Mouse (Mus musculus) activated CD4-positive, CD25-positive, alpha-beta regulatory T cell, adult 4 months (primary cell): ENCODE data around the gene Acot3. TPM values are rescaled to one million over a fixed set of nuclear protein-coding genes. Genes with fewer than 3 reads are reported as not detected.
"Not testable (repeated sequence)": the region's sequence is repeated elsewhere in the genome, so short reads cannot be mapped to it uniquely, and the experiment has no call there.

ENCODE experiments used
- ATAC-seq: one replicate; pipeline ENCODE4 v1.8.0; 2017
- polyA plus RNA-seq, 2 experiments: library from polyadenylated mRNA; unstranded; fragments of 100-300 nt; shearing (Covaris generic); gene quantifications; one replicate each; pipeline ENCODE4 v1.2.1; 2017

The Acot3 gene
- polyA plus RNA-seq, 2 experiments from 2014 or later = not detected

DNA sequence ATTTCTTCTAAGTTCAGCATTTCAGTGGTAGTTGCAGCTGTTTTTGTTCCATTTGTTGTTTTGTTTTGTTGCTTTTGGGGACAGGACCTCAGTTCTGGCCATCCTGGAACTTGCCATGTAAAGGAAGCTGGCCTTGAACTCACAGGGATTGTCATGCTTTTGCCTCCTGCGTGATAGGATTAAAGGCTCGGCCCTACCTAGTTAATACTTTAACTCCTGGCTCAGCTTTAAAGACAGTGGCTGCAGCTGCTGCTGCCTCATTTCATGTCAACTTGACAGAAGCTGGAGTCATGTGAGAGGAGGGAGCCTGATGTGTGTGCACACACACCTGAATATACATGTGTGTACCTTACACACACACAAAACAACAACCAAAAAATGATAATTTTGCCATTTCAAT, 7.9 kb upstream of the Acot3 start:
- ATAC-seq = no peak

DNA sequence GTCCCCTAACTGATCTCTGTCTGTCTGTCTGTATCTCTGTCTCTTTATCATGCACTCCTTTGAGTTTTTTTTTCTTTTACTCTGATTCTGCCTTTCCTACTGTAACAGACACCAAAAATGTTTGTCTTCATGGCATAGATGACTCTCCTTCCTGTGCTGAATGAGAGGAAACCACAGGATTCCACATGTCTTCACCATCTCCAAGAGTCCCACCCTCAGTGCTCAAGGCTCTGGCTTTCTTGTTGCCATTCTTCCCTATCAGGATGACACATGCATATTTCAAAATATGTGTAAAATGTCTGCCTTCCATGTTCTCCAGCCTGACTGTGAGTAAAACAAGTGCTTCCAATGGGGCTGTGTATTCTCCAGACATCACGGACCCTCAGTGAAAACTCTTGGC, 5.0 kb upstream of the Acot3 start:
- ATAC-seq = no peak

DNA sequence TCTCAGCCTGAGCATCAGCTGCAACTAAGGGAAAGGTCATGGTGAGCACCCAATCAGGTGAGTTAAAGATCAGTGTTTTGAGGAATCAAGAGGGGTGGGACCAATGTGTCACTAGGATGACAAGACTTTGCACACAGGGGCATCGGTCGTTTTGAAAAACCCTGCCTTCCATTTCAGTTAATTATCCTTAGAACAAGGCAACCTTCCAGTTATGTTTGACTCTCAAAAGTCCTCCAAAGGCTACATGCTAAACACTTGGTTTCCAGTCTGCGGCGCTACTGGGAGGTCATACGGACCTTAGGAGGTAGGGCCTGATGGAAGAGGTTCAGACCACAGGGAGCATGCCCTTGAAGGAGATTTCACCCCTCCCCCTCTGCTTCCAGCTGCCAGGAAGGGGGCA, 1.2 kb upstream of the Acot3 start:
- ATAC-seq = not testable (repeated sequence)

DNA sequence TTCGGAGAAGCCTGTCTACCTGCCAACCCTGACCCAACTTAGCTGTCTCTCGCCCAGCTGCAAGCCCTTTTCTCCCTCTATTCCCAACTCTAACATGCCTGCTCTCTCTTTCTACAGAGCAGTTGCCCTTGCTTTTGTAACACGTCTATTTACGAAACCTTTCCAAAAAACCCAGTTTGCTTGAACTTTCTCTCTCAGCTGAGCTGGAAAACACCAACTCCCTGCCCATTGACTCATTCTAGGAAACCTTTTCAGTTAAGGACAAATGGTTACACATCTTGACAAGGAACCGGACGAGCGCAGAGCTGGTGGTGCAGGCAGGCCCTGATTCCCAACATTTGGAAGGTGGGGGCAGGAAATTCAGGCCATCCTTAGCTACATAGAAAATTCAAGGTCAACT, 665 bp downstream of the Acot3 start:
- ATAC-seq = no peak

DNA sequence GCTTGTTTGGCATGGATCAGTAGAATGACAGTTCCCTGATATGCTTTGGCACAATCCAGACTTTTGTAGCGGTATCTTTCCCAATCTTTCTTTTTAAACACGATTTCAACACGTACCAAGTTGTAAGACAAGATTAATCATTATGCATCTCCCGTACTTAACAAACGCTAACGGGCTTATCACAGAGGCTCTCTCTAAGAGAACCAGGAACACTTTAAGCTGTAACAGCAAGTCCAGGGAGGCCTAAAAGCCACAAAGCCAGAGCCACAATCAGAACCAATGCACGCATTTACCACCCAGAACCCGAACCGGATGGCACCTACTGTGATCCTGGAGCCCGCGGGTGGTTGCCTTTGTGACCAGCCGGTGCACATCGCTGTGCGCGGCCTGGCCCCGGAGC, 1.2 kb downstream of the Acot3 start:
- no peak for ATAC-seq

DNA sequence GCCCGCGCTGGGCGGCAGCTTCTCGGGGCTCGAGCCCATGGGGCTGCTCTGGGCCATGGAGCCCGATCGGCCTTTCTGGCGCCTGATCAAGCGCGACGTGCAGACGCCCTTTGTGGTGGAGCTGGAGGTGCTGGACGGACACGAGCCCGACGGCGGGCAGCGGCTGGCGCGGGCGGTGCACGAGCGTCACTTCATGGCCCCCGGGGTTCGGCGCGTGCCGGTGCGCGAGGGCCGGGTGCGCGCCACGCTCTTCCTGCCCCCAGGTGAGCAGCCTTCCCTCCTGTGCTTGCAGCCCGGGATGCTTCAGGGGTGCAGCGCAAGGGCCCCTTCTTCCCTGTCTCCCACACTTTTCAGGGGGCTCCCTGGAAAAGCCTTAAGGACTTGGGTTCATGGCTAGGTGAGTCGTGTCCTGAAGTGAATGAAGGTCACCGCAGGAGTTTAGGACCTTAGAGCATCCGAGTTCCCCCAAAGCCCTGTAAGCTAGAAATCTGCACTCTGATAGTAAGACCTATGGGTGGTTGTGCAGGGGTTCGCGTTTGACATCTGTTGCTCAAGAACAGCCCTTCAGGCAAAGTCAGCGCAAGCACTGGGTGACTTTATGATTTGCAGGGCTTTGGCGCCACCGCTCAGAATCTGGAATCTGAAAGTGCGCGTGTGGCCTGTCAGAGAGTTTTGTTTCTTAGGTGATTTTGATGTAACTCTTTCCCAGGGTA, 1.9 kb downstream of the Acot3 start:
- ATAC-seq = no peak

DNA sequence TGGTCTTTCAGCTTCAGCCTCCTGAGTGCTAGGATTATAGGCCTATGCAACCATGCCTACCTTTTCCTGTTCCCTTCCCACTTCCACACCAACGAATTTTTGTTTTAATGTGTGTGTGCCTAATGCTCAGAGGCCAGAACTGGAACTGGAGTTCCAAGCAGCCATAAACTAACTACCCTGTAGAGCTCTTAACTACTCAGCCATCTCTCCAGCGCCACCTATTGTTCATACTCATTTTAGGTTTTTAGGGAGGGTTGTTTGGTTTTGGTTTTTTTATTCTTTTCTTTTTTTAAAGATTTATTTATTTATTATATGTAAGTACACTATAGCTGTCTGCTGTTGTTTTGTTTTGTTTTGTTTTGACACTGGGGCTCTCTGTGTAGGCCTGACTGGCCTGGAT, 9.0 kb downstream of the Acot3 start:
- no peak for ATAC-seq

DNA sequence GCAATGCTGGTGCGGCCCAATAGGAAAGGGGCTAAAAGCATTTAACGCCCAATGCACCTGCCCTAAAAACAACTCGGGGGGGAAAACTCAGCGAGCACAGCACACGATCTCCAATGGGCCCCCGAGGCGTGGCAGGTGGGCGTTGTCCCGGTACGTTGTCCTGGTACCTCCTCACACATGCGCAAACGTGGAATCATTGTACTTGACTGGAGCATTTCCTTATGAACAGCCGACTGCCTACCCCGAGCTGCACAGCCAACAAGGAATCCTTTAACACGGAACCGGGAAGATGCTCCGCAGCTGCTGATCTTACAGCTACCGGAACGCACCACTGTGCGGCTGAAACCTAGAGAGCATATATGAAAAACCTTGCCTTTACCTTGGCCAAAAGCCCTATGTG, 10.4 kb downstream of the Acot3 start:
- no peak for ATAC-seq

DNA sequence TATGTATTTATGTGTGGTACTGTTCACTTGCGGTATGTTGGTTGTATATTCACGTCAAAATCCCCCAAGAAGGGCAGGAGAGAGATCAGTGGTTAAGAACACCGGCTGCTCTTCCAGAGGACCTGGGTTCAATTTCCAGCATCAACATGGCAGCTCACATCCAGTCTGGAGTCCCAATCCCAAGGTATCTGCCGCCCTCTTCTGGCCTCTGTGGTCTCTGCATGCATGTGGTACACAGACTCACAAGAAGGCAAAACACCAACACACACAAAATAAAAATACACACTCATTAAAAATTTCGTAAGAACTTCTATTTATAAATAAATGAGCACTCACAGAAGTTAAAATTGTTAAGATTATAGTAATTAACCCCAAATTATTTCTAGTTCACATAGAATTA, 11.3 kb downstream of the Acot3 start:
- ATAC-seq = no peak

DNA sequence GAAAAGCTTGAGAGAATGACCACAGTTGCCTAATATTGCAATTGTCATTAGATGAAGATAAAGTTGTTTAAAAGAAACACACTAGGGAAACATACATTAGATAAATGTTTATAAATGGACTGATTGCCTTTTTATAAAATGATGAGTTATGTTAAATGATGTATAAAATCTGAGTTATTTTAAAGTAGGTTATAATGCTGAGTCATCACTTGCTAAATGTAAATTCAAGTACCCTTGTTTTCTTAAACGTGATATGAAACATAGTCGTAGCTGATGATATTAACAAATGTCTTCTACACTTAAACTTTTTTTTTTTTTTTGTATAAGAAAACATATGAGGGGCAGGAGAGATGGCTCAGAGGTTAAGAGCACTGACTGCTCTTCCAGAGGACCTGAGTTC, 11.9 kb downstream of the Acot3 start:
- ATAC-seq = no peak

DNA sequence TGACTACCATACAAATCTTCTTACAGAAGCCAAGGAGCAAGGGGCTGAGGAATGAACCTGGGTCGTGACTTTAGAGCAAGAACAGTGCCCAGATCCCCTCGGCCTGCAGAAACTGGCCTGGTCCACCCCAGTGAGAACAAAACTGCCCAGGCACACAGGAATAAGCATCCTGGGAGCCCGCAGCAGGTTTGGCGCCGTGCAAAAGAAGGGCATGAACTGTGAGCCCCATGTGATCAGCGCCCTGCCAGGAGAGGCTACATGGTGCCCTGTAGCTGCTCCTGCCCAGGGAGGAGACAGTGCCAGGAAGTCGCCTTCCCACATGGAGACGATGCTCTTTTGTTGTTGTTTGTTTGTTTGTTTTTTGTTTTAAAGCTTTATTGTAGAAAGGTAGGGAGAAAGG, 12.7 kb downstream of the Acot3 start:
- ATAC-seq = no peak

DNA sequence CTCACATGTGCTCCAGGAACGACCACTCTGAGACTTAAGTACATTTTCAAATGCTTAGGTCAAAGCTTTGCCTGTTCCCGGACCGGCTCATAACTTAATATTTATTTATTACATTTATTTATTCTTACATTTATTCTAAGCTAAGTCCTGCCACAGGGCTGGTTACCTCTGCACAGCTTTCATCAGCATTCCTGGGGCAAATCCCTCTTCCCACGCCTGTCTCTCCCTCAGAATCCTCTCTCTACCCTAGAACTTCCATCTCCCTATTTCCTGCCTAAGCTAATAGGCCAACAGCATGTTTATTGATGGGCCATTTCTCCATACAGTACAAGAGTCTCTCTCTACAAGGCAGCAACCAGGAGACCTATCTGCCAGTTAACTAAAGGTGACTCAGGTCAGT, 15.8 kb downstream of the Acot3 start:
- no peak for ATAC-seq

DNA sequence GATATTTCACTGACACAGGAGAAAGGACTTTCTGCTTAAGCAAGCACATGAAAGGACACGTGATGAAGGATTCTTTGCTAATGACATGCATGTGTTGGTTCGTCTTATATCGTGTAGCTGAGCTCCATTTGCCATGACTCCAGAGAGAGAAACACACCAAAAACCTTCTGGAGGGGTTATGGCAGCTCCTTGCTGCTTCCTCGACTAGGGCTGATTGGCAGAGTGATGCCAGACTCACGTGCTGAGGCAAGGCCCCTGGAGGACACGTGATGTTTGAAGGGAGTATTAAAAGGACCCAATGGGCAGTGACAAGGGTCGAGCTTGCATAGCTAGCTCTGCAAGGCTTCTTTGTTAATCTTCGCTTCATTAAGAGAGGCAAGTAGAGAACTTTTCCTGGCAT, 16.4 kb downstream of the Acot3 start:
- no peak for ATAC-seq

DNA sequence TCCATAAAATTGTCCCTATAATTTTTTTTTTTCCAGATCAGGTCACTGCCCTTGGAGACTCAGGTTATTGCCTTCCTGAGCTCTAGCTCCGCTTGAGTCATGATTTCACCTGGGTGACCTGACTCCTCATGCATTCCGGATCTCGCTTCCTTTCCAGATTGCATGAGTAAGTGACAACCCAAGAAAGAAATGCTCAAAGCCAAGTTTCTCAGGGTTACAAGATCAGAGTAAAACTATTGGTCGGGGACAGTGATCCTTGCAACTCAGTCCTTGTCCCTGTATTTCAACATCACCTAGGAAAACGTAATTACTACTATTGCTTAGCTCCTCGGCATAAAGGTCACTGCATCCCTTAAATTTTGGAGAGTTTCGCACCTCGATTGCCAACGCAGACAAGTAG, 17.0 kb downstream of the Acot3 start, which contains the start of gene Acot5:
Acot5 (plus strand) TSS at position 340 of the 400 bp plus-strand sequence.
- no peak for ATAC-seq

DNA sequence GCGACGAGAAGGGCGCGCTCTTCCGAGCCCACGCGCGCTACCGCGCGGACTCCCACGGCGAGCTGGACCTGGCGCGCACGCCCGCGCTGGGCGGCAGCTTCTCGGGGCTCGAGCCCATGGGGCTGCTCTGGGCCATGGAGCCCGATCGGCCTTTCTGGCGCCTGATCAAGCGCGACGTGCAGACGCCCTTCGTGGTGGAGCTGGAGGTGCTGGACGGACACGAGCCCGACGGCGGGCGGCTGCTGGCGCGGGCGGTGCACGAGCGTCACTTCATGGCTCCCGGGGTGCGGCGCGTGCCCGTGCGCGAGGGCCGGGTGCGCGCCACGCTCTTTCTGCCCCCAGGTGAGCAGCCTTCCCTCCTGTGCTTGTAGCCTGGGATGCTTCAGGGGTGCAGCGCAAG, 17.6 kb downstream of the Acot3 start:
- not testable (repeated sequence) for ATAC-seq

DNA sequence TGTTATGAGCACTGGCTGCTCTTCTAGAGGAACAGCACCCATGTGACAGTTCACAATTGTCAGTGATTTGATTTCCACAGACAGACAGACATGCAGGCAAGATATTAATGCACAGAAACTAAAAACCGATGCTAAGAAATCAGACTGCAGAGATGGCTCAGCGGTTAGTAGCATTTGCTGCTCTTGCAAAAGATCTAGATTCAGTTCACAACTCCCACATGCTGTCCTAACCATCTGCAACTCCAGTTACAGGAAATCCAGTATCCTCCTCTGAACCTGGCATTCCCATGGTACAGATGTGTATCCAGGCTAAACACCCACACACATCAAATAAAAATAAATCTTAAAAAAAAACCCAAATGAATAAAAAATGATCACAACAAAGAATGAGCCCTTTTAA, 19.8 kb downstream of the Acot3 start:
- ATAC-seq = no peak

DNA sequence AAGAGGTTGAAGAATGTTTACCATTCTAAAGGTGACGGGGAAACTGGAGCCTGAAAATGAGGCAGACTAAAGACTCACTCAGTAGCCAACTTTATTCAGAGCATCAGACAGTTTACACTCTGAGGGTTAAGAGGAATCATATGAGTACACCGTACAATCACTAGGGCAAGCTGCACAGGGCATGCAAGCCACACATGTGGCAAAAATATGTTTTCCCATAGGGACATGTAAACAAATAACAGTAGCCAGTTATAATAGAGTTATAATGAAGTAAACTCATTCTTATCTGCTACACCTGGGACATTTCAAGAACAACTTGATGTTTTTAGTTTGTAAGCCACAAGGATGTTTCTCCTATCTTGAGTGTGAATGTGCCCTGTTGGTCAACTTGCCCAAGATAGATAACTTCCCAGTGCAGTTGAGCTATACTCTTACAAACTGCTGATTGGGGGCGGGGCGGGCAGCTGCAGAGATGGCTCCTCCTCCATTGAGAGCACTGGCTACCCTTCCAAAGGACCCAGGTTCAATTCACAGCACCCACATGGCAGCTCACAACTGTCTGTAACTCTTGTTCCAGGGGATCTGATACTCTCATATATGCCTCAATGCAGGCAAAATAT, 25.5 kb downstream of the Acot3 start:
- no peak for ATAC-seq

DNA sequence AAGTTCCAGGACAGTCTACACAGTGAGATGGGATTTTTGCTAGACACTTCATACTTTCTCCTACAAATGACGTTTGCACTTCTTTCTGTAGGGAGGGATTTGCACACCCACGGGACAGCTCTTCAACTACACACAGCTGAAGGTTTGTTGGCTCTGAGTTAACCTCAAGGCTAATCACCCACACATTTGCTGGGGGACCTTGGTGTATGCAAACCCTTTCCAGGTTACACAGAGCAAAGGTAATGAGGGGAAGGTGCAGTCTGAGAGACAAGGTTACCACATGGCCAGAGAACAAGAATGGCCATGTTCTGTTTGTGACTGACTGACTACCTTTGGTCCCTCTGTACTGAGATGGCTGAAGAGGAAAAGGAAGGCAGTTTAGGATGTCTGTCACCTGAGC, 31.9 kb downstream of the Acot3 start:
- ATAC-seq = no peak

DNA sequence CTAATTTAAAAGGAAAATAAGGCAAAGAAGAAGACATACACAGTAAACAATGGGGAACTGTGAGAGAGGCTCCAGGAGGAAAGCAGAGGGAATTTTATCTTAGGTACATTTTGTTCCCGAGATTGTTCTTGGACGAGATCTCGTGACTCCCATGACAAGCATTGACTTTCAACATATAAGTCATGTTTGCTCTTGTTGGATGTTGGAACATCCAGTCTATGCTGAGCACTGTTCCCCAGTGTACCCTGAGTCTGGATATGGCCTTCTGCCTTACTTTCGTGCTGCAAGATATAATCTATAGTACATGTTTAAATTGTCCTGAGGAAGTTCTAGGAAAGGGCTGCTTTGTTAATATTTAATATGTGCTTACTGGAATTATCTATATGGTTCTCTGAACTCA, 32.6 kb downstream of the Acot3 start:
- ATAC-seq = no peak

DNA sequence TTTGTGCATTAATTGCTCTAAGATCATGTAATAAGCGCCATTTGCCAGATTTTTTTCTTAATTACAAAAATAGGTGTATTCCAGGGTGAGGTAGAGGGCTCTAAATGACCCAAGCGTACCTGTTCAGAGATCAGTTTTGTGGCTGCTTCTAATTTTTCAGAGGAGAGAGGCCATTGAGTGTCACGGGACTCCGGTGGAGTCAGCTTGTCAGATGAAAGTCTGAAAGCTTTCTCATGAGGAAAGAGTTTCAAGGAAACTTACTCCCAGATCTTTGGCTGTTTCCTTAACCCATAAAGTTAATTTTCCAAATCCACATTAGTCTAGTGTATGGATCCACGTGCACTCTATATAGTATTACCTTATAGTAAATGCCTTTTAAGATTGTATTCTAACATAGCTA, 42.7 kb downstream of the Acot3 start:
- ATAC-seq = not testable (repeated sequence)

DNA sequence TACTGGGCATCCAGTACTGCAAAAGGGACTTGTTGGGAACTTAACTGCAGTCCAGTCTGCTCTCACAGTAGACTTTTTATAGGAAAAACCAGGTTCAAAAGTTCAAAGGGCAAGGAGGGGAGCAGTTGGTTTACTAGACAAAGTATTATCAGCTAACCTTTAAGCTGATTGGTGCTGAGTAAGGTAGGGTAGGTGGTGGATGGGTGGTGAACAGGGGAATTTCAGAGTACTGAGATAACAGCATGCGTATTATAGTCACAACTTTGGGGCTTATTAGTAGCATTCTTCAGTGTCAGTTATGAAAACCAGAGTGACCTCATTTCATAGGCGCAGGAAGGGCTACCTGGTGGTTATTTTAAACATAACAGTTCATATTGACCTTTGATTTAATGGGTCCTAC, 47.7 kb downstream of the Acot3 start:
- ATAC-seq = no peak

DNA sequence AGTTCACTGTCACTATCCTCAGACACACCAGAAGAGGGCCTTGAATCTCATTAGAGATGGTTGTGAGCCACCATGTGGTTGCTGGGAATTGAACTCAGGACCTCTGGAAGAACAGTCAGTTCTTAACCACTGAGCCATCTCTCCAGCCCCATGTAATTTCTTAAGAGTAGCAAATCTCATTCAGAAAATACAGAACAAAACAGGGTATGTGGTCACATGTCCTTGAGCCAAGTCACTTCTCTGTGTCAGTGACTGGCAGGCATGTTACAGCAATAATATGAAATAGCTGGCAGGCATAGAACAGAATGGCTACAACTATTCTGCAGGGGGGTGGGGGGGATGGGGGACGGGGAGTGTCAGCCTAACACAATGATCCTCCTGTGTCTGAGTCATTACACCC, 48.1 kb downstream of the Acot3 start:
- no peak for ATAC-seq

DNA sequence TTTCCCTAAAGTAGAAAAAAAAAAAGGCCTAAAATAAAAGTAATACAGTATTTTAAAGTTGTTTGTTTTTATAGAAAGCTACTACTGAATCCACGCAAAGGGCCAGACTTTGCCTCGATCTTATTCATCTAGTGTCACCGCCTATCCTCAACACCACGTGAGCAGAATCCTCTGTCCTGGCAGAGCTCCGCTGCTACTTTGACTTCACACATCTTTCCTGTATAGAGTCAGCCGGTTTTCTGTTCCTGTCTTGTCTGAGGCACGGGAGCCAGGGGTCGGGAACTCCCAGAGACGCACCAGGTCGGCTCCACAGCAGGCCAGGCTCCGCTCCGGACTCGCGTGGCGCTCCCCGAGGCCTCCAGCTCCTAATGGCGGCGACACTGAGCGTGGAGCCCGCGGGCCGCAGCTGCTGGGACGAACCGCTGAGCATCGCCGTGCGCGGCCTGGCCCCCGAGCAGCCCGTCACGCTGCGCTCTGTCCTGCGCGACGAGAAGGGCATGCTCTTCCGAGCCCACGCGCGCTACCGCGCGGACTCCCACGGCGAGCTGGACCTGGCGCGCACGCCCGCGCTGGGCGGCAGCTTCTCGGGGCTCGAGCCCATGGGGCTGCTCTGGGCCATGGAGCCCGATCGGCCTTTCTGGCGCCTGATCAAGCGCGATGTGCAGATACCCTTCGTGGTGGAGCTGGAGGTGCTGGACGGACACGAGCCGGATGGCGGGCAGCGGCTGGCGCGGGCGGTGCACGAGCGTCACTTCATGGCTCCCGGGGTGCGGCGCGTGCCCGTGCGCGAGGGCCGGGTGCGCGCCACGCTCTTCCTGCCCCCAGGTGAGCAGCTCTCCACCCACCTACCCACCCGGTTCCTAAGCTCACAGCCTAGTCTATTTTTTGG, 48.9 kb downstream of the Acot3 start, which contains the start of gene Acot6:
Acot6 (plus strand) TSS at position 51 of the 889 bp plus-strand sequence.
- peak; percentile 66 for ATAC-seq

DNA sequence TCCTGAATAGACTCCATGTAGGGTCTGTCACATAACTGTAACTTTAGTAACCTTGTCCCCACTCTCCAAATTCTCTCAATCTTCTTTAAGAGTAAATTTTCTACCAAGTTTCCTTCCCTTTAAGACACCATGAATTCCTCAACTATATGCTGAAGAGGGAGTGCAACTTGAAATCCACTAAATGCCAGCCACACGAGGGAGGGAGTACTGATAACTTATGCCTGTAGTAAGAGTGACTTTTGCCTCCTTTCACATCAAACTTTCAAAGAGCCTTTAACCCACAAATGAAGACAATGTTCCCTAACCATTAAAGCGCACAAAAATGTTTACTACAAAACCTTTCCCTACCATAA, 49.5 kb downstream of the Acot3 start:
- no peak for ATAC-seq
